Mouse (Mus musculus): ENCODE data around the gene Sumo1. TPM values are rescaled to one million over a fixed set of nuclear protein-coding genes. Genes with fewer than 3 reads are reported as not detected.
A peak's percentile ranks its signal among the peaks of the same experiment; 100 is the strongest.

The Sumo1 gene
- polyA plus RNA-seq, 1 experiment from 2014 or later, result 414 TPM

GRCm38 (mm10) chr1:59580880-59581279, 89.8 kb downstream of the Sumo1 start:
- no peaks in the 10 kb centered on the region for H3K36me3 ChIP-seq
- H3K9me3 ChIP-seq, result no peaks in the 10 kb centered on the region
- no peak overlapping the region for H3K4me2 ChIP-seq
- no peak overlapping the region for H3K27ac ChIP-seq (replicated peaks)
- peaks cover 28% of the 10 kb centered on the region for H3K4me1 ChIP-seq (replicated peaks)
- no peak for ATAC-seq (ENCODE audit: low read depth)
- no peaks in the 10 kb centered on the region for H3K27me3 ChIP-seq
- H3K4me3 ChIP-seq, result no peak overlapping the region
- no peak overlapping the region for H3K9ac ChIP-seq
- WGBS, result 91% methylated on average over 3 of the region's 3 CpGs

- H3K27ac ChIP-seq (replicated peaks), result peak overlapping the region; percentile 38; the same call in 1 of the 2 replicates
- WGBS, result 45% methylated on average over 8 of the region's 8 CpGs
Measured at GRCm38 (mm10) chr1:59580131-59580751, 90.4 kb downstream of the Sumo1 start.

GRCm38 (mm10) chr1:59579327-59579726, 91.3 kb downstream of the Sumo1 start:
- no peak for ATAC-seq (ENCODE audit: low read depth)
- H3K27me3 ChIP-seq, result no peaks in the 10 kb centered on the region
- no peak overlapping the region for H3K4me3 ChIP-seq
- peaks cover 29% of the 10 kb centered on the region for H3K4me1 ChIP-seq (replicated peaks)
- H3K4me2 ChIP-seq, result no peak overlapping the region
- WGBS, result 66% methylated on average over 5 of the region's 5 CpGs
- H3K27ac ChIP-seq (replicated peaks), result no peak overlapping the region
- H3K9me3 ChIP-seq, result no peaks in the 10 kb centered on the region
- H3K36me3 ChIP-seq, result no peaks in the 10 kb centered on the region
- no peak overlapping the region for H3K9ac ChIP-seq

More at GRCm38 (mm10) chr1:59580131-59580751, 90.4 kb downstream of the Sumo1 start:
- H3K27me3 ChIP-seq, result no peaks in the 10 kb centered on the region
- H3K36me3 ChIP-seq, result no peaks in the 10 kb centered on the region
- no peak overlapping the region for H3K9ac ChIP-seq
- H3K4me3 ChIP-seq, result no peak overlapping the region
- peaks cover 30% of the 10 kb centered on the region for H3K4me1 ChIP-seq (replicated peaks)
- H3K9me3 ChIP-seq, result no peaks in the 10 kb centered on the region
- no peak overlapping the region for H3K4me2 ChIP-seq
- ATAC-seq (ENCODE audit: low read depth), result no peak

- whole genome bisulfite sequencing, result 76% methylated on average over 4 of the region's 4 CpGs
Measured at GRCm38 (mm10) chr1:59578770-59579169, 91.9 kb downstream of the Sumo1 start.

GRCm38 (mm10) chr1:59574262-59575187, 96.1 kb downstream of the Sumo1 start:
- 15% methylated on average over 21 of the region's 21 CpGs for WGBS
- H3K4me1 ChIP-seq (replicated peaks), result peaks cover 28% of the 10 kb centered on the region
- H3K27ac ChIP-seq (replicated peaks), result peak overlapping the region; percentile 86
- ATAC-seq (ENCODE audit: low read depth), result peak; percentile 92
- H3K4me2 ChIP-seq, result peak overlapping the region; percentile 56
- no peaks in the 10 kb centered on the region for H3K36me3 ChIP-seq
- no peaks in the 10 kb centered on the region for H3K9me3 ChIP-seq
- H3K9ac ChIP-seq, result peak overlapping the region; percentile 71
- peak overlapping the region; percentile 28 for H3K4me3 ChIP-seq
- H3K27me3 ChIP-seq, result no peaks in the 10 kb centered on the region

More at GRCm38 (mm10) chr1:59578770-59579169, 91.9 kb downstream of the Sumo1 start:
- Histone ChIP-seq H3K4me1 (replicated peaks) (peaks cover 34% of the 10 kb centered on the region), H3K4me2 (no peak overlapping the region), H3K27me3 (no peaks in the 10 kb centered on the region), H3K9ac (no peak overlapping the region), H3K9me3 (no peaks in the 10 kb centered on the region), H3K27ac (replicated peaks) (no peak overlapping the region), H3K36me3 (no peaks in the 10 kb centered on the region), H3K4me3 (no peak overlapping the region)
- ATAC-seq (ENCODE audit: low read depth), result no peak

- peaks cover 24% of the 10 kb centered on the region for H3K4me1 ChIP-seq (replicated peaks)
- H3K4me2 ChIP-seq, result peak overlapping the region; percentile 56
- H3K36me3 ChIP-seq, result no peaks in the 10 kb centered on the region
- no peak overlapping the region; the same call in 1 of the 2 replicates for H3K9ac ChIP-seq
- H3K27me3 ChIP-seq, result no peaks in the 10 kb centered on the region
- H3K9me3 ChIP-seq, result no peaks in the 10 kb centered on the region
- WGBS, result 52% methylated on average over 3 of the region's 3 CpGs
- no peak overlapping the region for H3K4me3 ChIP-seq
- H3K27ac ChIP-seq (replicated peaks), result peak overlapping the region; percentile 86
- peak; percentile 32; the same call in 1 of the 2 replicates for ATAC-seq (ENCODE audit: low read depth)
Measured at GRCm38 (mm10) chr1:59573843-59574242, 96.8 kb downstream of the Sumo1 start.

- WGBS, result 90% methylated on average over 3 of the region's 3 CpGs
Measured at GRCm38 (mm10) chr1:59571502-59571901, 99.1 kb downstream of the Sumo1 start.

GRCm38 (mm10) chr1:59570767-59571166, 99.9 kb downstream of the Sumo1 start:
- Histone ChIP-seq H3K4me3 (no peak overlapping the region), H3K36me3 (no peaks in the 10 kb centered on the region), H3K27ac (replicated peaks) (no peak overlapping the region), H3K9me3 (no peaks in the 10 kb centered on the region), H3K27me3 (no peaks in the 10 kb centered on the region), H3K4me1 (replicated peaks) (peaks cover 19% of the 10 kb centered on the region), H3K9ac (no peak overlapping the region), H3K4me2 (no peak overlapping the region)
- WGBS, result 41% methylated on average over 4 of the region's 4 CpGs
- no peak for ATAC-seq (ENCODE audit: low read depth)

More at GRCm38 (mm10) chr1:59571502-59571901, 99.1 kb downstream of the Sumo1 start:
- H3K4me3 ChIP-seq, result no peak overlapping the region
- H3K4me1 ChIP-seq (replicated peaks), result peaks cover 24% of the 10 kb centered on the region
- H3K36me3 ChIP-seq, result no peaks in the 10 kb centered on the region
- H3K27me3 ChIP-seq, result no peaks in the 10 kb centered on the region
- no peak for ATAC-seq (ENCODE audit: low read depth)
- H3K4me2 ChIP-seq, result no peak overlapping the region
- no peaks in the 10 kb centered on the region for H3K9me3 ChIP-seq
- H3K27ac ChIP-seq (replicated peaks), result no peak overlapping the region
- no peak overlapping the region for H3K9ac ChIP-seq

GRCm38 (mm10) chr1:59569301-59569700, 101.3 kb downstream of the Sumo1 start:
- Histone ChIP-seq H3K9me3 (no peaks in the 10 kb centered on the region), H3K27me3 (no peaks in the 10 kb centered on the region), H3K4me2 (no peak overlapping the region), H3K36me3 (no peaks in the 10 kb centered on the region), H3K4me3 (no peak overlapping the region), H3K27ac (replicated peaks) (no peak overlapping the region), H3K4me1 (replicated peaks) (peaks cover 9% of the 10 kb centered on the region), H3K9ac (no peak overlapping the region)
- 92% methylated on average over 5 of the region's 5 CpGs for WGBS
- no peak for ATAC-seq (ENCODE audit: low read depth)

GRCm38 (mm10) chr1:59568283-59568682, 102.4 kb downstream of the Sumo1 start:
- Histone ChIP-seq H3K9me3 (no peaks in the 10 kb centered on the region), H3K4me2 (no peak overlapping the region), H3K27ac (replicated peaks) (no peak overlapping the region), H3K4me1 (replicated peaks) (no peaks in the 10 kb centered on the region), H3K36me3 (no peaks in the 10 kb centered on the region), H3K27me3 (no peaks in the 10 kb centered on the region), H3K4me3 (no peak overlapping the region), H3K9ac (no peak overlapping the region)
- no peak for ATAC-seq (ENCODE audit: low read depth)
- 97% methylated on average over 1 of the region's 1 CpGs for WGBS

- no peak overlapping the region for H3K27ac ChIP-seq (replicated peaks)
- 87% methylated on average over 4 of the region's 4 CpGs for WGBS
- H3K9ac ChIP-seq, result no peak overlapping the region
- no peaks in the 10 kb centered on the region for H3K4me1 ChIP-seq (replicated peaks)
- H3K27me3 ChIP-seq, result no peaks in the 10 kb centered on the region
- no peak overlapping the region for H3K4me2 ChIP-seq
- no peaks in the 10 kb centered on the region for H3K36me3 ChIP-seq
- H3K4me3 ChIP-seq, result no peak overlapping the region
- no peaks in the 10 kb centered on the region for H3K9me3 ChIP-seq
- no peak for ATAC-seq (ENCODE audit: low read depth)
Measured at GRCm38 (mm10) chr1:59567521-59567920, 103.1 kb downstream of the Sumo1 start.

GRCm38 (mm10) chr1:59566926-59567325, 103.7 kb downstream of the Sumo1 start:
- H3K4me2 ChIP-seq, result no peak overlapping the region
- no peak overlapping the region for H3K27ac ChIP-seq (replicated peaks)
- H3K36me3 ChIP-seq, result no peaks in the 10 kb centered on the region
- 68% methylated on average over 6 of the region's 6 CpGs for WGBS
- H3K9me3 ChIP-seq, result no peaks in the 10 kb centered on the region
- ATAC-seq (ENCODE audit: low read depth), result no peak
- no peak overlapping the region for H3K4me3 ChIP-seq
- no peak overlapping the region for H3K9ac ChIP-seq
- H3K27me3 ChIP-seq, result no peaks in the 10 kb centered on the region
- H3K4me1 ChIP-seq (replicated peaks), result no peaks in the 10 kb centered on the region
